Mouse (Mus musculus) midbrain, embryonic 15.5 days (tissue): ENCODE measurements around the gene Tma7. TPM values are rescaled to one million over a fixed set of nuclear protein-coding genes. Genes with fewer than 3 reads are reported as not detected.

ENCODE experiments used
- ATAC-seq: fragments of 200-750 bp; cut with Nextera tagmentation; replicated peaks from 2 replicates; pipeline ENCODE4 v1.8.0; 2017; ENCODE audit warnings: moderate TSS enrichment
- H3K27ac ChIP-seq: fragments of 300-500 bp; sonication (generic); 2 replicates; pipeline ENCODE4 v1.5.1; 2015; ENCODE audit warnings: mild to moderate bottlenecking, inconsistent platforms
- H3K27me3 ChIP-seq: fragments of 300-500 bp; sonication (generic); replicated peaks from 2 replicates; pipeline ENCODE4 v1.6.1; 2015; ENCODE audit warnings: inconsistent platforms
- H3K36me3 ChIP-seq: fragments of 300-500 bp; sonication (generic); replicated peaks from 2 replicates; pipeline ENCODE4 v1.6.1; 2015; ENCODE audit warnings: inconsistent platforms
- H3K4me1 ChIP-seq: fragments of 300-500 bp; sonication (generic); 2 replicates; pipeline ENCODE4 v1.6.1; 2015; ENCODE audit warnings: inconsistent platforms
- H3K4me2 ChIP-seq: fragments of 300-500 bp; sonication (generic); 2 replicates; pipeline ENCODE4 v1.6.1; 2015; ENCODE audit warnings: inconsistent platforms, mild to moderate bottlenecking, moderate library complexity
- H3K4me3 ChIP-seq: fragments of 300-500 bp; sonication (generic); 2 replicates; pipeline ENCODE4 v1.5.1; 2015; ENCODE audit warnings: mild to moderate bottlenecking, inconsistent platforms
- H3K9ac ChIP-seq: fragments of 300-500 bp; sonication (generic); 2 replicates; pipeline ENCODE4 v1.6.1; 2015; ENCODE audit warnings: mild to moderate bottlenecking, inconsistent platforms
- H3K9me3 ChIP-seq: fragments of 300-500 bp; sonication (generic); 2 replicates; pipeline ENCODE4 v1.6.1; 2016; ENCODE audit warnings: inconsistent platforms
- WGBS: fragments of 180-500 bp; shearing (Covaris S2); methylation state at CpG from one replicate; pipeline ENCODE4 v1.1.7; 2015; ENCODE audit warnings: mixed read lengths; 5-methylcytosine and 5-hydroxymethylcytosine counted together
- polyA plus RNA-seq: library from polyadenylated mRNA; unstranded; fragments of >200 nt; fragmentation: Nextera tagmentation; extraction: Ambion mirVana; gene quantifications from 2 replicates; pipeline ENCODE4 v1.2.1, GENCODE M21; 2015

The Tma7 gene
- polyA plus RNA-seq, 1 experiment from 2014 or later = 639 TPM

DNA sequence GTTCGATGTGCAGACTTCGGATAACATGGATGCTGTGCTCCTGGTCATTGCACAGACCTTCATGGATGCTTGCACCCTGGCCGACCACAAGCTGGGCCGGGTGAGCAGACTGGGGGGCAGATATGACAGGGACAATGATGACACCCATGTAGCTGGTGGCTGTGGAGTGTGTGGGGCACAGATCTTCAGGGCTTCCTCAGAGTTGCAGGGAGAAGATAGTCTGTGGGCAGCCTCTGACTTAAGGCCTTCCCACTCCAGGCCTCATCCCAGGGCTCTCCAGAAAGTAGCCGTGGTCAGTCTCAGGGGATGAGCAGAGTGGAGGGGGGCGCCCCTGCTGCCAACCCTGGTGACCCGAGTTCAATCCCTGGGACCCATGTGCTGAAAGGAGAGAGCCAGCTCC lies 32.5 kb upstream of the Tma7 start:
- Histone ChIP-seq H3K4me1 (no peaks in the 10 kb centered on the region), H3K9ac (no peak overlapping the region), H3K4me3 (no peak overlapping the region), H3K9me3 (no peaks in the 10 kb centered on the region), H3K36me3 (peaks cover 87% of the 10 kb centered on the region), H3K4me2 (no peak overlapping the region), H3K27me3 (no peaks in the 10 kb centered on the region), H3K27ac (no peak overlapping the region)
- ATAC-seq = no peak
- 93% methylated on average over 7 of the region's 7 CpGs for WGBS

DNA sequence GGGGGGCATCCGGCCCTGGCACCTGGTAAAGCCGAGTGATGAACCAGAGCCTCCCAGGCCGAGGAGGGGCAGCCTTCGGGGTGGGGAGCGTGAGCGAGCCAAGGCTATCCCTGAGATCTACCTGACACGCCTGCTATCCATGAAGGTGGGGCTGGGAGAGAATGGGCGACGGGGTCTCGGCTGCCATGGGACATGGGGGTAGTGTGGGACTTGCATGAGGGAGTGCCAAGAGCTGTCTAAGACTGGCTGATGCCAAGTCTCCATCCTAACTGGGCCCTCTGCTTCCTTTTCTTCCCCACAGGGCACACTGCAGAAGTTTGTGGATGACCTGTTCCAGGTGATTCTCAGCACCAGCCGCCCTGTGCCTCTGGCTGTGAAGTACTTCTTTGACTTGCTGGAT lies 31.9 kb upstream of the Tma7 start:
- ATAC-seq = no peak
- H3K9ac ChIP-seq = no peak overlapping the region
- H3K4me1 ChIP-seq = no peaks in the 10 kb centered on the region
- H3K9me3 ChIP-seq = no peaks in the 10 kb centered on the region
- no peaks in the 10 kb centered on the region for H3K27me3 ChIP-seq
- peaks cover 93% of the 10 kb centered on the region for H3K36me3 ChIP-seq
- no peak overlapping the region for H3K4me3 ChIP-seq
- H3K27ac ChIP-seq = no peak overlapping the region
- 96% methylated on average over 11 of the region's 11 CpGs for WGBS
- H3K4me2 ChIP-seq = no peak overlapping the region

DNA sequence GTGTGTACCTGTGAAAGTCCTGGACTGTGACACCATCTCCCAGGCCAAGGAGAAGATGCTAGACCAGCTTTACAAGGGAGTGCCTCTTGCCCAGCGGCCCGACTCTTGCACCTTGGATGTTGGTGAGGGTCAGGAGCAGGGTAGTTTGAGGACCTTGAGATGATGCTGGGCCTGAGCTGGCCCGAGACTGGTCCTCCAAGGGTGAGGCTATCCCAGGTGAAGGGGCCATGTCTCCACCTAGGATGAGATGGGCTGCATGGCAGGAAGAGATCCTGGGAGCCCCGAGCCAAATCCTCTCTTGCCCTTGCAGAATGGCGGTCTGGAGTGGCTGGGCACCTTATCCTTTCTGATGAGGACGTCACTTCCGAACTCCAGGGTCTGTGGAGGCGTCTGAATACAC lies 30.9 kb upstream of the Tma7 start:
- no peaks in the 10 kb centered on the region for H3K4me1 ChIP-seq
- no peak overlapping the region for H3K4me2 ChIP-seq
- ATAC-seq = no peak
- H3K27ac ChIP-seq = no peak overlapping the region
- H3K4me3 ChIP-seq = no peak overlapping the region
- no peaks in the 10 kb centered on the region for H3K9me3 ChIP-seq
- H3K36me3 ChIP-seq = peaks cover 93% of the 10 kb centered on the region
- no peaks in the 10 kb centered on the region for H3K27me3 ChIP-seq
- 91% methylated on average over 8 of the region's 8 CpGs for whole genome bisulfite sequencing
- H3K9ac ChIP-seq = no peak overlapping the region

DNA sequence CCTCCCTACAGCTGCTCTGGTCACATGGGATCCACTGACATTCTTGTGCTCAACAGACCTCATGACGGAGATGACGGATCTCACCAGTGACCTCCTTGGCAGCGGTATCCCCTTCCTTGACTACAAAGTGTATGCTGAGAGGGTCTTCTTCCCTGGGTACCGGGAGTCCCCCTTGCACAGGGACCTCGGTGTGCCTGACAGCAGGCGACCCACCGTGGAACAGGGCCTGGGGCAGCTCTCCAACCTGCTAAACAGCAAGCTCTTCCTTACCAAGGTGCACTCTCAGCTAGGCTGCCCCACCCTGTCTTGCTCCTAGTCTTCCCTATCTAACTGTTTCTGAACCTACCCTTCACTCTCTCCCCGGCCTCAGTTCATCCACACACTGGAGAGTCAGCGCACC lies 29.2 kb upstream of the Tma7 start:
- no peak for ATAC-seq
- Histone ChIP-seq H3K27ac (no peak overlapping the region), H3K4me3 (no peak overlapping the region), H3K27me3 (no peaks in the 10 kb centered on the region), H3K36me3 (peaks cover 92% of the 10 kb centered on the region), H3K9ac (no peak overlapping the region), H3K4me2 (no peak overlapping the region), H3K4me1 (no peaks in the 10 kb centered on the region), H3K9me3 (no peaks in the 10 kb centered on the region)
- 92% methylated on average over 9 of the region's 9 CpGs for WGBS

DNA sequence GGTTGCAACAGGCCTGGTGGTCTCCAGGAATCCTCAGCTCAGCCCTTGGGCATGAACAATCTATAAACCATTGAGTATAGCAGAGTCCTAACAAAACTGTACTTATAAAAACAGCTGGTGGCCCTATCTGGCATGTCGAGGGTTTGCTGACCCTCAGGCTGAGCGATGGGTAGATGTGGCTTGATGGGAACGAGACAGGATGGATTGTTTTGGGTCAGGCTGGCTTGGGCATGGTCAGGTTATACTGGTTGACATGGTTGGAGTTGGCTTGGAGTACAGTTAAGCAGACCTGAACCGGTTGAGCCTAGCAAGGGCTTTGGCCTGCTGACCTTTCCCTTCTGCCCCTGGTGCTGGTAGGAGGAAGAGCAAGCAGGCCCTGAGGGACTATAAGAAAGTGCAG lies 28.7 kb upstream of the Tma7 start:
- H3K4me1 ChIP-seq = no peaks in the 10 kb centered on the region
- peaks cover 92% of the 10 kb centered on the region for H3K36me3 ChIP-seq
- H3K9ac ChIP-seq = no peak overlapping the region
- WGBS = 94% methylated on average over 4 of the region's 4 CpGs
- no peaks in the 10 kb centered on the region for H3K9me3 ChIP-seq
- no peak overlapping the region for H3K4me3 ChIP-seq
- H3K27me3 ChIP-seq = no peaks in the 10 kb centered on the region
- no peak for ATAC-seq
- no peak overlapping the region for H3K4me2 ChIP-seq
- no peak overlapping the region for H3K27ac ChIP-seq

DNA sequence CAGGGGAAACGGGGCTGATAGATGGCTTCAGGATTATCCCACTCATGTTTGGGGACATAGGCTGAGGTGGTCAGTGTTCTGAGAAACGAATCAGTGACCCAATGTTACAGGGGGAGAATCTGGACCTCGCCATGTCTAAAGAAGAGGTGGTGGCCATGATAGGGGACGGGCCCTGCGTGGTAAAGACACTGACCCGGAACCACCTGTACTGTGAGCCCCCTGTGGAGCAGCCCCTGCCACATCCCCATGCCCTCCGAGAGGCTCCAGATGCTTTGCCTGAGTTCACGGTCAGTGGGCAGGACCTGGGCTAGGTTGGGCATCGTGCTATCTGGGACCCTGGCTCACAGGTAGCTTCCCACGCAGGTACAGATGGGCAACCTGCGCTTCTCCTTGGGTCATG lies 27.9 kb upstream of the Tma7 start:
- no peak for ATAC-seq
- Histone ChIP-seq H3K4me3 (no peak overlapping the region), H3K27ac (no peak overlapping the region), H3K27me3 (no peaks in the 10 kb centered on the region), H3K36me3 (peaks cover 92% of the 10 kb centered on the region), H3K9ac (no peak overlapping the region), H3K9me3 (no peaks in the 10 kb centered on the region), H3K4me1 (no peaks in the 10 kb centered on the region), H3K4me2 (no peak overlapping the region)
- 93% methylated on average over 11 of the region's 11 CpGs for WGBS

DNA sequence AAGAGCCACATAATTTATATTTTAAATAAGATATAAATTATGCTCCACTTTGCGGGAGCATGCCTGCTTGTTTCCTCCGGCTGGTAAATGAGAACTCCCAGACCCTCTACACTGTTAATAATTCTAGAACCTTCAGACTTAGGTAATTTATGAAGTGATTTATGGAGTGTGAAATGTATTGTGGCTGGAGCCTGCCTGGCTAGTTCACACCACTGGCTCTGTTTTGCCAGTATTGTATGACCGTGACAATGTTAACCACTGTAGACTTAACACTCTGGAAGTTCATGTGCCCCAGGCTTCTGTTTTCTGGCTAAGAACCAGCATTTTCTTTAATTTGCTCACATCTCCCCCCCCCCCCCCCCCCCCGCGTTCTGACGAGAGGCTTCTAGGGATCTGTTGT lies 25.0 kb upstream of the Tma7 start:
- Histone ChIP-seq H3K9ac (no peak overlapping the region), H3K9me3 (no peaks in the 10 kb centered on the region), H3K27me3 (no peaks in the 10 kb centered on the region), H3K36me3 (peaks cover 77% of the 10 kb centered on the region), H3K4me2 (no peak overlapping the region), H3K27ac (no peak overlapping the region), H3K4me1 (peaks cover 7% of the 10 kb centered on the region; the same call in 1 of the 2 replicates), H3K4me3 (no peak overlapping the region)
- no peak for ATAC-seq
- 79% methylated on average over 5 of the region's 6 CpGs for WGBS

DNA sequence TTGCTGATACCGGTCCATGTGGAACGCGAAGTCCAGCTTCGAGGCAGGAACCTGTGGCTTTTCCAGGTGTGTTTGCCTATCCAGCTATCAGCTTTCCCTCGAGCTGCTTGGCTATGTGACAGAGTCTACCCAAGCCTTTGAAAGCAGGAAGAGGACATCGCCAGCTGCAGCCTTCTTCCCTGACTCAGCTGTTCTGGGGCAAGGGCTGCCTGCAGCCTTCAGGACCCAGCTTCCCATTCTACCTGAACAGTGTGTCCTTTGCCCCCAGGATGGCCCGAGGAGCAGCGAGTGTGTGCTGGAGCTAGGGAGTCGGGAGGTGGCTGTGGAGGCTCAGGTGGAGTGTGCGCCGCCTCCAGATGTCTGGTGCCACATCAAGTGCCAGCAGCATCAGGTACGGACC lies 23.3 kb upstream of the Tma7 start:
- Histone ChIP-seq H3K27me3 (no peaks in the 10 kb centered on the region), H3K27ac (no peak overlapping the region), H3K4me3 (no peak overlapping the region), H3K9ac (no peak overlapping the region), H3K4me2 (no peak overlapping the region), H3K9me3 (no peaks in the 10 kb centered on the region), H3K4me1 (peaks cover 7% of the 10 kb centered on the region; the same call in 1 of the 2 replicates), H3K36me3 (peaks cover 64% of the 10 kb centered on the region)
- WGBS = 95% methylated on average over 12 of the region's 12 CpGs
- ATAC-seq = no peak

DNA sequence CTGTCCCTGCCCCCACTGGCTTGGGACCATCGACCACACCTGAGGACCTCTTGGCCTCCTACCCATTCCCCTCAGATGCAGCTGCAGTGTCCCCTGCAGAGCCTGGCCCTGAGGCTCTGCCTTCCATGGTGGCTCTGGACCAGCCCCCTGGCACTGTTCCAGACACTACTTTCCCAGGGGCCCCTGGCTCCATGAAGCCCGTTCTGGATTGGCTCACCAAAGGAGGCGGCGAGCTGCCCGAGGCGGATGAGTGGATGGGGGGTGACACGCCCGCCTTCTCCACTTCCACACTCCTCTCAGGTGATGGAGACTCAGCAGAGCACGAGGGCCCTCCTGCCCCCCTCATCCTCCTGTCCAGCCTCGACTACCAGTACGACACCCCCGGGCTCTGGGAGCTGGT lies 22.6 kb upstream of the Tma7 start:
- WGBS = 73% methylated on average over 12 of the region's 12 CpGs
- H3K36me3 ChIP-seq = peaks cover 58% of the 10 kb centered on the region

DNA sequence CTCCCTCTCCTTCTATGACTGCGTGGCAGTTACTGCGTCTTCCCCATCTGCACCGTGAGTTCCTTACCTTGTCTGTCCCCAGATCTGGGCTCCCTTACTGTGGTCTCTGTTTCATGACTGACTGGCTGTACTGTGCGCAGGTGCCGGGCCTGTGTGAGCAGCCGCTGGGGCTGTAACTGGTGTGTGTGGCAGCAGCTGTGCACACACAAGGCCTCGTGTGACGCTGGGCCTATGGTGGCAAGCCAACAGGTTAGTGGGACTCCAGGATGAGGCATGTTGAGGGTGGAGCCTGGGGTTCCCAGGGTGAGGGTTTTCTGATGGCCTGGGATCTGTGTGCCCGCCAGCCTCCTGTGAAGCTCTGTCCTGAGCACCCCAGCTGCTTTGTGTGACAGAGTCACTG lies 21.7 kb upstream of the Tma7 start:
- Histone ChIP-seq H3K36me3 (peaks cover 51% of the 10 kb centered on the region), H3K9me3 (no peaks in the 10 kb centered on the region), H3K4me2 (no peak overlapping the region), H3K4me3 (no peak overlapping the region), H3K9ac (no peak overlapping the region), H3K4me1 (peaks cover 13% of the 10 kb centered on the region), H3K27ac (no peak overlapping the region), H3K27me3 (no peaks in the 10 kb centered on the region)
- WGBS = 89% methylated on average over 9 of the region's 9 CpGs
- no peak for ATAC-seq

More for the DNA sequence above, 22.6 kb upstream of the Tma7 start:
- peak overlapping the region; percentile 32; the same call in 1 of the 2 replicates for H3K27ac ChIP-seq
- no peaks in the 10 kb centered on the region for H3K9me3 ChIP-seq
- H3K4me2 ChIP-seq = no peak overlapping the region
- H3K27me3 ChIP-seq = no peaks in the 10 kb centered on the region
- H3K4me3 ChIP-seq = no peak overlapping the region
- peaks cover 7% of the 10 kb centered on the region; the same call in 1 of the 2 replicates for H3K4me1 ChIP-seq
- ATAC-seq = no peak; the same call in 1 of the 2 replicates
- H3K9ac ChIP-seq = no peak overlapping the region

DNA sequence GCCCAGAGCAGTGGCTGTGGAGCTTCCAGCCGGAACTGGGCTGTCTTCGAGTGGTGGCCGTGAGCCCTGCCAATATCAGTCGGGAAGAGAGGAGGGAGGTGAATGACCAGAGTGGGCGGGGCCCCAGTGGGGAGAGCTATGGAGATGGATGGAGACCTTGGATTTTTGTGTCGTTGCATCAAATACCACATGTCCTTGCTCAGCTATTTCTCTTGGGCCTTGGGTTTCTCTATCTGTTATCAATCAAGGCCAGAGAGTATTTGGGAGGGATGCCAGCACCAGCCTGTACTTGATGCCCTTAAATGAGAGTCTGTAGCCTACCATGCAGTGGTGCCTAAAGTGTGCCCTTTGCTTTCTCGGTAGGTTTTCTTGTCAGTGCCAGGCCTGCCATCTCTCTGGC lies 20.9 kb upstream of the Tma7 start:
- H3K27ac ChIP-seq = no peak overlapping the region
- no peak overlapping the region for H3K4me2 ChIP-seq
- H3K27me3 ChIP-seq = no peaks in the 10 kb centered on the region
- no peak overlapping the region for H3K9ac ChIP-seq
- peaks cover 22% of the 10 kb centered on the region for H3K4me1 ChIP-seq
- ATAC-seq = no peak
- H3K36me3 ChIP-seq = peaks cover 42% of the 10 kb centered on the region
- no peak overlapping the region for H3K4me3 ChIP-seq
- WGBS = 82% methylated on average over 7 of the region's 7 CpGs
- H3K9me3 ChIP-seq = no peaks in the 10 kb centered on the region

DNA sequence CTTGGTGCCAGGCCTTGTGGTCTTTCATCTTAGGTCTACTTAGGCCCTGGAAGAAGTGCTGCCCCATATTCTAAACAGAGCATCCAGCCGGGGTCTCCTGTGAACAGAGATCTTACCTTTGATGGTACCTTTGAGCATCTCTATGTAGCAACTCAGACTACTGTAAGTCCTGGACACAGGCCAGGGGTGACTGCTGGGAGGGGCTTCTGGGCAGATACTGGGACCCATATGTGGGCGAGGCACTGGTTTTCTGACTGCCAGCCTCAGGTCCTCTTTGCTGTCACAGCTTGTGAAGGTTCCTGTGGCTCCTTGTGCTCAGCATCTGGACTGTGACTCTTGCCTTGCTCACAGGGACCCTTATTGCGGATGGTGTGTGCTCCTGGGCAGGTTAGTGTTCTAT lies 20.2 kb upstream of the Tma7 start:
- Histone ChIP-seq H3K4me3 (no peak overlapping the region), H3K4me1 (peaks cover 29% of the 10 kb centered on the region), H3K9ac (no peak overlapping the region), H3K27ac (no peak overlapping the region), H3K36me3 (peaks cover 37% of the 10 kb centered on the region), H3K27me3 (no peaks in the 10 kb centered on the region), H3K9me3 (no peaks in the 10 kb centered on the region), H3K4me2 (no peak overlapping the region)
- ATAC-seq = no peak
- WGBS = 96% methylated on average over 3 of the region's 3 CpGs

DNA sequence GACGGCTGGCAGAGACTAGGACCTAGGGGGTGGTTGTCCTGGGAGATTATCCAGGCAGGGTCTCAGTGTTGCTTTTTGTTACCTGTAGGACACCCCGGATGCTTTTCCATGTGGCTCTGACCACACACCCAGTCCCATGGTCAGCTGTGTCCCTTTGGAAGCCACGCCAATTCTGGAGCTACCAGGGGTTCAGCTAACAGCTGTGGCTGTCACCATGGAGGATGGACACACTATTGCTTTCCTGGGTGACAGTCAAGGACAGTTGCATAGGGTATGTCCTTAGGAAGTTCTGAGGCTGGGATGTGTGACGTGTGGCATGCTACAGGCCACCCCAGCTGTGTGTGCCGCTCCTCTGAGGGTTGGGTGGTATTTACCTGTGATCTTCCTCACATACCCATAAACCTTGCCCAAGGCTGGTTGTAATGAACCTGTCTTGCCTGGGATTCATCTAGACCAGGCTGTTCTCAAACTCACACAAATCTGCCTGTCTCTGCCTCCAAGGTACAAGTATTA lies 19.6 kb upstream of the Tma7 start:
- no peak overlapping the region for H3K27ac ChIP-seq
- no peak overlapping the region for H3K4me2 ChIP-seq
- H3K9me3 ChIP-seq = no peaks in the 10 kb centered on the region
- ATAC-seq = no peak
- peaks cover 33% of the 10 kb centered on the region for H3K36me3 ChIP-seq
- no peaks in the 10 kb centered on the region for H3K27me3 ChIP-seq
- H3K9ac ChIP-seq = no peak overlapping the region
- 91% methylated on average over 5 of the region's 5 CpGs for WGBS
- H3K4me3 ChIP-seq = no peak overlapping the region
- peaks cover 34% of the 10 kb centered on the region for H3K4me1 ChIP-seq
